Mouse (Mus musculus) liver (tissue): Measurements from ENCODE around the gene Tdpoz1.
"Not testable (repeated sequence)": the region's sequence is repeated elsewhere in the genome, so short reads cannot be mapped to it uniquely, and the experiment has no call there.

Experiments
- DNase-seq: peaks from one replicate; pipeline ENCODE4 v3.0.0-alpha.2; 2020; ENCODE audit warnings: mixed read lengths

Gene Tdpoz1

GRCm38 (mm10) chr3:93676210-93676609, at the start of gene Tdpoz1:
Tdpoz1 (minus strand) TSS chr3:93676310.
- DNase-seq = not testable (repeated sequence)

- not testable (repeated sequence) for DNase-seq
Observed at GRCm38 (mm10) chr3:93708969-93709637, 33.0 kb upstream of the Tdpoz1 start.

- DNase-seq = not testable (repeated sequence)
Observed at GRCm38 (mm10) chr3:93692970-93693369, 16.9 kb upstream of the Tdpoz1 start, which contains the start of gene Gm37596. Gm37596 (minus strand) TSS chr3:93693070.

DNA sequence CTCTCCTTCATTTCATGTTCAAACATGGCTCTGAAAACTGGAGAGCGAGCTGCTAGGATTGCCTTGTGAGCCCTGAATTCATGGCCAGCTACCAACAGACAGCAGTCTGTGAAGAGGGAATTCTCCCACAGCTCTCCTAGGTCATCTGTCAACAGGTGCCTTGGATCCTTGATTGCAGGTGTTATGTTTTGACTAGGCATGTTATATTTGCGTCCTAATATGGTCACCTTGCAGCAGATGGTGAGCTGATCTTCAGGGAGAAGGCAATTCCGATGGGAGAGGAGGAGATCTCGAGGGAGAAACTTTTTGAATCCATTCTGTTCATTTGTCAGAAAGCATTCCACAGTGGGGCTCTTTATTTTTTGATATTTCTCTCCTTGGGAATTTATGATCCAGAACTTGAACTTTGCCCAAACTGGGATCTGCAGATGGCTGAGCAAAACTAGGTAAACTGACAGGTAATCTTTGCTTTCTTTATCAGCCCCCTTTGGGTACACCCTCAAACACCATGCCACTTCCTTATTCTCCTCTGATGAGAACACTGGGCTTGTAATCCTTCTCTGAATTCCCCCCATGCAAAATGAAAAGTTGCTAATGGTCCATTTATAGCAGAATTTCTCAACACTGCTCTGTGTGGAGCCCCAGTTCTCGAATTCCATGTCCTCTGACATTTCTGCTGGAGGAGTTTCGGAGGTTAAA, 5.2 kb downstream of the Tdpoz1 start:
- DNase-seq = not testable (repeated sequence)

- DNase-seq = no peak
Observed at GRCm38 (mm10) chr3:93654260-93654659, 21.9 kb downstream of the Tdpoz1 start.

GRCm38 (mm10) chr3:93652586-93652985, 23.5 kb downstream of the Tdpoz1 start, which contains the start of gene Tdpoz2:
Tdpoz2 (minus strand) TSS chr3:93652686.
- DNase-seq = no peak

DNA sequence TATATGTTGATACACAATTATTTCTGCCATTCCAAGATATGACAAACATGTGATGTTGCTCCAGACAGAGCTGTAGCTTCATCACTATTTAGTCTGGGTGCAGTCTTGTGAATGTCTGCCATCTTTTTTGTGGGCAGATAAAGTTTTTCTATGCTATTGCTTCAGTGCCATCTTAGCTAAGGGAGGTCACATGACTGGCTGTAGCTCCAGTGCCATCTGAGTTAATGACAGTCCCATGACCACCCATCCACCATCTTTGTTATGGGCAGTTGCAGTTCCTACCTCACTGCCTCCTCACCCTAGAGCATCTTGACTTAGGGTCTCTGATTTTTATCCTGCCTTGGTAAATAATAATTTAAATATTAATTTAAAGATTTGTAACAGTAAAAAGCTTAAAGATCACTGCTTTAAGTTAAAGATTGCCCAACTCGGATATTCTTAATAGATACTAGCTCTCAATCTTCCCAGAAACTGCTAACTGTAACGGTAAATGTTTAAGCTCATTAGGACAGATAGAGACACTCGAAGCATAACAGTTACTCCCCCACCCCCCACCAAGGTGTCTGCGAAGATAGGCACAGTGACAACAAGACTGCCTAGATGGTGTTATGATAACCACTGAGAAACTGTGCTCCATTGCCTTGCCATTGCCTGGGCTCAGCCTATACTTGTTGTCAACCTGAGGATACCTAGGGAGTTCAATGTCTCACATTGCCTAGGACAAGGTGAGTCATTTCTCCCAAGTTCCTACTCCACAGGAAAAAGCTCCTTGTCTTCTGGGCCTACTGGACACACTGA, 45.0 kb downstream of the Tdpoz1 start:
- DNase-seq = not testable (repeated sequence)
